ENCODE assay signal across 8 mouse cellular contexts in the genomic region with DNA sequence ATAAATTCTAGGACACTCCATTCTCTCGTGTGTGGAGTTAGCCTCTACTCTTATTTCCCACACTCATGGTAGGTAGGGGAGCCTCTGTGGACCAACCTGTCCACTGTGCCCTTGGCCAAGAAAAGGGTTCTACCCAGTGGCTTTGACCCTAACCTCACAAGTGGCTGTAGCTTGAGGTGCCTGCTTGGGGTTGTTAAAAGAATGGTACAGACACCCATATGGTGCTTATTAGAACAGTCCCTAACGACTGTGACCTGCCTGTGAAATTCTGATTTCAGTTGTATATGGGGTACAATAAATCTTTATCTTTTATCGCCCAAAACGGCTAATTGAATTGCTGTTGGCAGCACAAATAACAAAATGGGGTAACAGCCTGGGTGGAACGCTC. TPM values are rescaled to one million over a fixed set of nuclear protein-coding genes. Genes with fewer than 3 reads are reported as not detected.
A peak's percentile ranks its signal among the peaks of the same experiment; 100 is the strongest.
DNase-seq lines count a peak whose midpoint lies in the region; ATAC-seq and TF ChIP-seq lines count a peak whose summit lies in the region.

No protein-coding gene starts in this region.

- TF ChIP-seq CTCF in kidney, adult 2 months (conservative IDR thresholded peaks at IDR 0.05; ENCODE audit: insufficient read depth, insufficient read length, low read depth, low read length): no peak
- TF ChIP-seq CTCF in cortical plate, adult 2 months (IDR thresholded peaks at IDR 0.05; ENCODE audit: extremely low read depth, insufficient read depth, low read length): no peak

- H3K36me3 ChIP-seq in kidney, adult 2 months (ENCODE audit: control insufficient read depth, insufficient read depth, low read length): peaks cover 1% of the 10 kb centered on the region; the same call in 1 of the 2 replicates
- H3K36me3 ChIP-seq in hindbrain, embryonic 14.5 days (replicated peaks; ENCODE audit: control insufficient read depth, insufficient read depth): peaks cover 23% of the 10 kb centered on the region; the same call in 1 of the 2 replicates
- 0 out of 2 replicates have a peak, but pooled peaks cover under 1% of the 10 kb centered on the region for H3K36me3 ChIP-seq in midbrain, embryonic 12.5 days

- intact Hi-C loops in left cerebral cortex, postnatal 36 days (cut with DNase I): loop anchor here (1.0 to 5.0 kb wide), 3 partner anchors 9 to 337 kb away; no protein-coding TSS in a partner anchor

- peak overlapping the region; percentile 95 for H3K27ac ChIP-seq in kidney, adult 2 months (ENCODE audit: insufficient read depth, low read depth, low read length)
- H3K27ac ChIP-seq in cortical plate, adult 2 months (ENCODE audit: insufficient read depth, low read length): peak overlapping the region; percentile 89
- peak overlapping the region; percentile 86 for H3K27ac ChIP-seq in hindbrain, embryonic 14.5 days
- H3K27ac ChIP-seq in midbrain, embryonic 12.5 days (replicated peaks): peak overlapping the region; percentile 83

- 26% methylated on average over 5 of the region's 5 CpGs for WGBS in kidney, adult 2 months
- 16% methylated on average over 5 of the region's 5 CpGs for WGBS in hindbrain, embryonic 14.5 days
- WGBS in midbrain, embryonic 12.5 days: 40% methylated on average over 5 of the region's 5 CpGs

- peaks cover 44% of the 10 kb centered on the region for H3K4me1 ChIP-seq in kidney, adult 2 months (ENCODE audit: control insufficient read depth, insufficient read depth, low read length)
- peaks cover 11% of the 10 kb centered on the region for H3K4me1 ChIP-seq in cortical plate, adult 2 months (ENCODE audit: control insufficient read depth, insufficient read depth, low read length)
- peaks cover 59% of the 10 kb centered on the region for H3K4me1 ChIP-seq in hindbrain, embryonic 14.5 days (replicated peaks; ENCODE audit: control insufficient read depth, insufficient read depth, low read length)
- H3K4me1 ChIP-seq in midbrain, embryonic 12.5 days: peaks cover 58% of the 10 kb centered on the region

- peak overlapping the region; percentile 70 for H3K9ac ChIP-seq in hindbrain, embryonic 14.5 days
- peak overlapping the region; percentile 74; the same call in 1 of the 2 replicates for H3K9ac ChIP-seq in midbrain, embryonic 12.5 days (replicated peaks)

- ATAC-seq in hindbrain, embryonic 14.5 days (ENCODE audit: low FRiP score): peak; percentile 12; the same call in 1 of the 2 replicates
- no peak; the same call in 1 of the 2 replicates for ATAC-seq in midbrain, embryonic 12.5 days (ENCODE audit: low FRiP score, low read depth)

- H3K27me3 ChIP-seq in kidney, adult 2 months (replicated peaks; ENCODE audit: control insufficient read depth, insufficient read depth, low read length): no peaks in the 10 kb centered on the region
- no peaks in the 10 kb centered on the region for H3K27me3 ChIP-seq in hindbrain, embryonic 14.5 days (ENCODE audit: control insufficient read depth, insufficient read depth, low read length)
- 0 out of 2 replicates have a peak, but pooled peaks cover 5% of the 10 kb centered on the region for H3K27me3 ChIP-seq in midbrain, embryonic 12.5 days

- no peak for TF ChIP-seq POLR2A in kidney, adult 2 months (IDR thresholded peaks at IDR 0.05; ENCODE audit: low read depth, low read length)
- TF ChIP-seq POLR2A in cortical plate, adult 2 months (IDR thresholded peaks at IDR 0.05; ENCODE audit: extremely low read depth, insufficient read depth, low read length): no peak

- peak overlapping the region; percentile 58; the same call in 1 of the 2 replicates for H3K4me3 ChIP-seq in kidney, adult 2 months (ENCODE audit: insufficient read depth, low read depth, low read length)
- peak overlapping the region; percentile 32; the same call in 1 of the 2 replicates for H3K4me3 ChIP-seq in cortical plate, adult 2 months (ENCODE audit: insufficient read depth, low read length)
- H3K4me3 ChIP-seq in hindbrain, embryonic 14.5 days (replicated peaks; ENCODE audit: low read length): peak overlapping the region; percentile 51
- peak overlapping the region; percentile 58 for H3K4me3 ChIP-seq in midbrain, embryonic 12.5 days

- no peak for DNase-seq in kidney, adult 2 months
- no peak for DNase-seq in kidney, postnatal 14 days
- DNase-seq in hindbrain, embryonic 14.5 days (ENCODE audit: low spot score): no peak
- DNase-seq in adrenal gland, adult 2 months: no peak
- no peak for DNase-seq in urinary bladder, adult 18-20 months (ENCODE audit: low spot score in 2 of 2)
- DNase-seq in left cerebral cortex, postnatal 36 days (ENCODE audit: low spot score in 2 of 2): no peak

- H3K4me2 ChIP-seq in hindbrain, embryonic 14.5 days (replicated peaks): peak overlapping the region; percentile 100
- H3K4me2 ChIP-seq in midbrain, embryonic 12.5 days (replicated peaks): peak overlapping the region; percentile 100

- no peaks in the 10 kb centered on the region for H3K9me3 ChIP-seq in hindbrain, embryonic 14.5 days (ENCODE audit: control insufficient read depth, low read length)
- no peaks in the 10 kb centered on the region for H3K9me3 ChIP-seq in midbrain, embryonic 12.5 days

RNA-seq across cellular contexts. Expression of a gene that starts 8.9 kb away (rescaled TPM):
- 40.6 and 46.6 TPM in 2 replicates for polyA plus RNA-seq in kidney, adult 2 months (2012; rRNA removed)
- polyA plus RNA-seq in cortical plate, adult 2 months (2012; rRNA removed): 32.9 and 33.2 TPM in 2 replicates
- 7.2 and 7.4 TPM in 2 replicates for polyA plus RNA-seq in hindbrain, embryonic 14.5 days (2014; fragmentation: Nextera tagmentation; extraction: Ambion mirVana)
- polyA plus RNA-seq in midbrain, embryonic 12.5 days (2016; fragmentation: Nextera tagmentation; extraction: Ambion mirVana): 7.5 and 7.7 TPM in 2 replicates
- total RNA-seq in adrenal gland, adult 2 months (2021): 10 to 100 TPM; 89.4 to 92.0 TPM
- polyA plus RNA-seq in adrenal gland, adult 2 months (2012; rRNA removed): 111 and 120 TPM in 2 replicates
- total RNA-seq in left cerebral cortex, postnatal 36 days (2021): 10 to 100 TPM; 54.3 to 63.3 TPM
